In the genomic region with DNA sequence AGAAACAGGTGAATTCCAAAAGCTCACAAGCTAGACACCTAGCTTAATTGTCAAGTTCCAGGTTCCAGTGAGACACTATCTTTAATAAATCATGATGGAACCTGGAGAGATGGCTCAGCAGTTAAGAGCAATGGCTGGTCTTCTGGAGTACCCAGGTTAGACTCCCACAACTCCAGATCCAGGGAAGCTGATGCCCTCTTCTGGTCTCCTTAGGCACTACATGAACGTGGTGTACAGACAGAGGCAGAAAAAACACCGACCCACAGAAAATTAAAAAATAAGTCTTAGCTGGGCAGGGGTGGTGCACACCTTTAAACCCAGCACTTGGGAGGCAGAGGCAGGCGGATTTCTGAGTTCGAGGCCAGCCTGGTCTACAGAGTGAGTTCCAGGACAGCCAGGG, we compare ENCODE assay signal across 8 mouse cellular contexts.
DNase-seq lines count a peak whose midpoint lies in the region; ATAC-seq and TF ChIP-seq lines count a peak whose summit lies in the region.

No protein-coding gene starts in this region.

- no peak for TF ChIP-seq EP300 in liver, embryonic 14.5 days (IDR thresholded peaks at IDR 0.05; ENCODE audit: low read depth)

- DNase-seq in forebrain, embryonic 10.5 days (ENCODE audit: extremely low spot score, low spot score), result peak; percentile 50
- DNase-seq in neural tube, embryonic 10.5 days (ENCODE audit: extremely low spot score, low spot score), result no peak
- DNase-seq in cerebellum, adult 11-12 months, result peak; percentile 51
- peak; percentile 56 to 64 for DNase-seq in heart, postnatal 36 days
- DNase-seq in liver, embryonic 14.5 days (ENCODE audit: low read depth in 3 of 3, low spot score in 3 of 3), result peak; percentile 42 to 63 (median 53)
- DNase-seq in thymus, postnatal 0 days (ENCODE audit: low spot score), result peak; percentile 56

- no peak overlapping the region for H3K9ac ChIP-seq in forebrain, embryonic 15.5 days (replicated peaks)
- no peak overlapping the region for H3K9ac ChIP-seq in neural tube, embryonic 12.5 days
- peak overlapping the region; percentile 43; the same call in 1 of the 2 replicates for H3K9ac ChIP-seq in liver, embryonic 14.5 days (replicated peaks)

- WGBS in forebrain, embryonic 10.5 days, result 56% methylated on average over 4 of the region's 4 CpGs
- WGBS in forebrain, embryonic 15.5 days, result 45% methylated on average over 4 of the region's 4 CpGs
- 47% methylated on average over 4 of the region's 4 CpGs for WGBS in neural tube, embryonic 12.5 days
- whole genome bisulfite sequencing in liver, embryonic 14.5 days (ENCODE audit: insufficient replicate concordance), result 23% methylated on average over 4 of the region's 4 CpGs

- 0 out of 2 replicates have a peak, but pooled peaks cover 5% of the 10 kb centered on the region for H3K27me3 ChIP-seq in forebrain, embryonic 10.5 days (ENCODE audit: poor library complexity, severe bottlenecking)
- no peaks in the 10 kb centered on the region for H3K27me3 ChIP-seq in forebrain, embryonic 15.5 days
- no peaks in the 10 kb centered on the region for H3K27me3 ChIP-seq in neural tube, embryonic 12.5 days (replicated peaks)
- H3K27me3 ChIP-seq in liver, embryonic 14.5 days (ENCODE audit: control insufficient read depth, insufficient read depth, low read length), result no peaks in the 10 kb centered on the region

- no peak overlapping the region for H3K4me2 ChIP-seq in forebrain, embryonic 15.5 days (replicated peaks)
- H3K4me2 ChIP-seq in neural tube, embryonic 12.5 days (replicated peaks), result no peak overlapping the region
- H3K4me2 ChIP-seq in liver, embryonic 14.5 days (ENCODE audit: low read depth), result peak overlapping the region; percentile 62

- TF ChIP-seq CTCF in liver, embryonic 14.5 days (IDR thresholded peaks at IDR 0.05; ENCODE audit: low read depth), result peak; percentile 83

- no peaks in the 10 kb centered on the region for H3K9me3 ChIP-seq in forebrain, embryonic 10.5 days
- H3K9me3 ChIP-seq in forebrain, embryonic 15.5 days, result no peaks in the 10 kb centered on the region
- no peaks in the 10 kb centered on the region for H3K9me3 ChIP-seq in neural tube, embryonic 12.5 days
- H3K9me3 ChIP-seq in liver, embryonic 14.5 days (ENCODE audit: control insufficient read depth, low read length), result no peaks in the 10 kb centered on the region

- peaks cover 34% of the 10 kb centered on the region for H3K4me1 ChIP-seq in forebrain, embryonic 10.5 days
- peaks cover 12% of the 10 kb centered on the region for H3K4me1 ChIP-seq in forebrain, embryonic 15.5 days
- H3K4me1 ChIP-seq in neural tube, embryonic 12.5 days, result peaks cover 16% of the 10 kb centered on the region; the same call in 1 of the 2 replicates
- peaks cover 7 to 37% of the 10 kb centered on the region in 2 experiments for H3K4me1 ChIP-seq in liver, embryonic 14.5 days (replicated peaks; ENCODE audit: control insufficient read depth in 2 of 2, insufficient read depth in 2 of 2, low read length in 1 of 2)

- no peak overlapping the region for H3K27ac ChIP-seq in forebrain, embryonic 10.5 days
- H3K27ac ChIP-seq in forebrain, embryonic 15.5 days (replicated peaks), result no peak overlapping the region
- no peak overlapping the region for H3K27ac ChIP-seq in neural tube, embryonic 12.5 days
- peak overlapping the region; percentile 30; the same call in 1 of the 2 replicates for H3K27ac ChIP-seq in liver, embryonic 14.5 days

- no peak; the same call in 1 of the 2 replicates for ATAC-seq in forebrain, embryonic 15.5 days (replicated peaks)
- peak; percentile 45; the same call in 1 of the 2 replicates for ATAC-seq in neural tube, embryonic 12.5 days (ENCODE audit: low FRiP score, low read depth)
- peak; percentile 27; the same call in 1 of the 2 replicates for ATAC-seq in liver, embryonic 14.5 days (ENCODE audit: insufficient read depth)

- H3K4me3 ChIP-seq in forebrain, embryonic 10.5 days, result no peak overlapping the region
- no peak overlapping the region for H3K4me3 ChIP-seq in forebrain, embryonic 15.5 days
- H3K4me3 ChIP-seq in neural tube, embryonic 12.5 days, result no peak overlapping the region
- H3K4me3 ChIP-seq in liver, embryonic 14.5 days (ENCODE audit: insufficient read depth in 1 of 2, low read depth in 2 of 2, low read length in 2 of 2), result no peak overlapping the region

- intact Hi-C loops in heart, postnatal 36 days (cut with DNase I), result loop anchor here (2.0 kb wide), 2 partner anchors 143 to 169 kb away; no protein-coding TSS in a partner anchor

- H3K36me3 ChIP-seq in forebrain, embryonic 10.5 days (replicated peaks), result no peaks in the 10 kb centered on the region
- H3K36me3 ChIP-seq in forebrain, embryonic 15.5 days, result no peaks in the 10 kb centered on the region
- no peaks in the 10 kb centered on the region for H3K36me3 ChIP-seq in neural tube, embryonic 12.5 days
- no peaks in the 10 kb centered on the region for H3K36me3 ChIP-seq in liver, embryonic 14.5 days (replicated peaks; ENCODE audit: control insufficient read depth, insufficient read depth, low read depth)
